Mouse (Mus musculus) liver, adult 2 months (tissue): ENCODE measurements at regions not wholly inside any gene's neighbourhood (a gene's known extent, or its start where the extent isn't known, plus 50 kb on each side); places are given as distances from the start of the nearest gene placed in this dataset.

Source experiments
- DNase-seq: peaks from one replicate; pipeline ENCODE4 v3.0.0-alpha.2; 2011; ENCODE audit warnings: low read depth, low spot score; ENCODE audit errors: extremely low read depth
- H3K27ac ChIP-seq: fragments of 200-500 bp; replicated peaks from 2 replicates; pipeline ENCODE4 v1.5.1; 2012; ENCODE audit warnings: low read depth, mild to moderate bottlenecking, control low read depth, inconsistent platforms, low read length; ENCODE audit not compliant: insufficient read depth
- H3K27me3 ChIP-seq: fragments of 200-500 bp; 2 replicates; pipeline ENCODE4 v1.6.1; 2012; ENCODE audit warnings: mild to moderate bottlenecking, moderate library complexity, low read length, inconsistent platforms; ENCODE audit not compliant: control insufficient read depth, insufficient read depth
- H3K36me3 ChIP-seq: fragments of 200-500 bp; 2 replicates; pipeline ENCODE4 v1.6.1; 2012; ENCODE audit warnings: low read length, inconsistent platforms; ENCODE audit not compliant: control insufficient read depth, insufficient read depth
- H3K4me1 ChIP-seq: fragments of 200-500 bp; 2 replicates; pipeline ENCODE4 v1.6.1; 2011; ENCODE audit warnings: low read length; ENCODE audit not compliant: control insufficient read depth, insufficient read depth
- H3K4me3 ChIP-seq: fragments of 200-500 bp; 2 replicates; pipeline ENCODE4 v1.5.1; 2011; ENCODE audit warnings: low read depth, mild to moderate bottlenecking, control low read depth, low read length, moderate library complexity; ENCODE audit not compliant: insufficient read depth
- H3K79me2 ChIP-seq: fragments of 200-500 bp; 2 replicates; pipeline ENCODE4 v1.6.1; 2012; ENCODE audit warnings: inconsistent platforms, mild to moderate bottlenecking, low read length, moderate library complexity; ENCODE audit not compliant: control insufficient read depth, insufficient read depth
- H3K9ac ChIP-seq: fragments of 200-500 bp; 2 replicates; pipeline ENCODE4 v1.6.1; 2012; ENCODE audit warnings: low read depth, mild to moderate bottlenecking, control low read depth, inconsistent platforms, low read length
- CTCF ChIP-seq: fragments of 200-500 bp; IDR thresholded peaks from 2 replicates; pipeline ENCODE4 v1.5.1; 2011; ENCODE audit warnings: low read depth, low read length, control low read depth
- POLR2A ChIP-seq: fragments of 200-500 bp; IDR thresholded peaks from 2 replicates; pipeline ENCODE4 v1.6.1; 2011; ENCODE audit warnings: low read length, control low read depth; ENCODE audit not compliant: insufficient read depth; ENCODE audit errors: extremely low read depth
- WGBS: fragments of 180-500 bp; shearing (Covaris S2); methylation state at CpG from one replicate; pipeline ENCODE4 v1.1.7; 2018; 5-methylcytosine and 5-hydroxymethylcytosine counted together

DNA sequence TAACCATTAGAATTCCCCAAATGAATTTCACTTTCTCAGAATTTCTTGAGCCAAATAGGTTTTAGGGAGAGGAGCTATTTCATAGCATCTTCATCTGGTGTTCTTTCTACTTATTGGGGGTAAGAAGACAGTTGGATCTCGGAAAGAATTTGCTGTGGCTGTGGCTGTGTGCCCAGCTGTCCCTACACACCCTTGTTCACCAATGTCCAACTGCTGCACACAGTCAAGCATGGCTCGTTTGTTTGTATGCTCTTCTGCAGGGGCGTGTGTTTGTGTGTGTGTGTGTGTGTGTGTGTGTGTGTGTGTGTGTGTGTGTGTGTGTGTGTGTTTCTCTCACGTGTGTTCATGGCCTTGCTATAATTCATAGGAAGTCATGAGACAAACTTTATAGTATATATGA is 165.9 kb upstream of the Ncam1 start:
- TF ChIP-seq POLR2A = no peak
- H3K4me1 ChIP-seq = no peaks in the 10 kb centered on the region
- H3K36me3 ChIP-seq = no peaks in the 10 kb centered on the region
- 62% methylated on average over 4 of the region's 4 CpGs for WGBS
- no peak for DNase-seq
- H3K79me2 ChIP-seq = no peaks in the 10 kb centered on the region
- no peaks in the 10 kb centered on the region for H3K27me3 ChIP-seq
- no peak overlapping the region for H3K9ac ChIP-seq
- H3K27ac ChIP-seq = no peak overlapping the region
- H3K4me3 ChIP-seq = no peak overlapping the region

DNA sequence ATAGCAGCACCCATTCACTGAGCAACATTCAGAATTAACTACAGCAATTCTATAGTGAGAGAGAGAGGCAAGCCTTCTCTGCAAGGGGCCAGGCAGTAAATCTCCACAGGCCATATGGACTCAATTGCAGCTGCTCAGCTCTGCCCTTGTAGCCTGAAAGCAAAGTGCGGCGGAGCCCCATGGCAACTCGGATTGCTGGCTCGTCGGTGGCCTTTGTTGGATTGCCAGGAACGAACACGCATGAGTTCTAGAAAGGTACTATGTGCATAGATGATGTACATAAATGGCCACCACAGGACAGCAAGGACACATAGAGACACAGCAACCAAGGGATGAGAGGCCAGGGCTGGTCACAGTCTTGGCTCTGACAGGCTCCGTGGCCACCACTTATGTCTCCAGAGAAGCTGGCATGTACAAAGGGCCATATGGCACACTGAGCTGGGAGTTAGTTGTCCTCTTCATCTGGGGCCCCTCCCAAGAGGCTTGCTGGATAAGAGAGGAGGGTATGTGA is 163.9 kb upstream of the Ncam1 start:
- Histone ChIP-seq H3K79me2 (no peaks in the 10 kb centered on the region), H3K9ac (no peak overlapping the region), H3K36me3 (no peaks in the 10 kb centered on the region), H3K4me3 (no peak overlapping the region), H3K27ac (no peak overlapping the region), H3K4me1 (no peaks in the 10 kb centered on the region), H3K27me3 (no peaks in the 10 kb centered on the region)
- TF ChIP-seq POLR2A (no peak), CTCF (no peak)
- WGBS = 89% methylated on average over 8 of the region's 8 CpGs
- DNase-seq = no peak

DNA sequence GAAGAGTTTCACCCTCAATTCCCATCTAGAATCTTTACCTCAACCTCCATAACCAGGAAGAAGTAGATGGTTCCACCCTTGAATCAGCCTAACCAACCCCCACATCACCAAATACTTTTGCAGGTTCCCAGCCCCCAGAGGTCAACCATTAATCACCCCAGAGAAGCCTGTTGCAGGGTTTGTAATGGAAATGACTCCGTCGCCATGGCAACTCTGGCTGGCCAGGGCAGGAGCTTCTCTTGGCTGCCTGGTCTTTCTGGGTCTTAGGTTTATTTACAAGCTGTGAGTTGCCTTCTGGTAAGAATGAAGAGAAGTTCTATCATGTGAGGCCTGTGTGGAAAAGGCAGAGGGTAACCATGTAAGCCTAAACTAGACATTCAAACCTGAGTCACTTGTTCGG is 163.2 kb upstream of the Ncam1 start:
- no peak for DNase-seq
- WGBS = 48% methylated on average over 3 of the region's 3 CpGs
- no peak overlapping the region for H3K27ac ChIP-seq

DNA sequence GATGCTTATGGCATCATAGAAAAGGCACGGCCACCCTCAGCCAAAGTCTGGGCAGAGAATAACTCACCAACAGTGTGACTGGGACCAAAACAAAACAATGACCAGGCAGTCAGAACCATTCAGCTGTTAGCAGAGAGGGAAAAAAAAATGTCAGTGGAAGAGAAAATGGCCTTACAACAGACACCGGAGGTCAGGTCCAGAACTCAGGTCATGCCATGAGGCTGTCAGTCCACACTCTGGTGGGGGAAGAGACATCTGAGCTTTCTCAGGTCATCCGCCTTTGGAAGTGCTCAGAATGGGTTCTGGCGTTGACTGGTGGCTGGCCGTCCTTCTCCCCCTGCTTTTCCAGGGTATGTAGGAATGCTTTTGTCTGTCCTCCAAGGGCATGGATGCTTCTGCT is 162.6 kb upstream of the Ncam1 start:
- no peak overlapping the region for H3K9ac ChIP-seq
- H3K27me3 ChIP-seq = no peaks in the 10 kb centered on the region
- no peak overlapping the region for H3K27ac ChIP-seq
- no peaks in the 10 kb centered on the region for H3K36me3 ChIP-seq
- no peaks in the 10 kb centered on the region for H3K79me2 ChIP-seq
- TF ChIP-seq CTCF (no peak), POLR2A (no peak)
- H3K4me3 ChIP-seq = no peak overlapping the region
- no peak for DNase-seq
- no peaks in the 10 kb centered on the region for H3K4me1 ChIP-seq
- WGBS = 73% methylated on average over 5 of the region's 5 CpGs

More for the DNA sequence above, 163.2 kb upstream of the Ncam1 start:
- TF ChIP-seq POLR2A (no peak), CTCF (no peak)
- H3K79me2 ChIP-seq = no peaks in the 10 kb centered on the region
- H3K27me3 ChIP-seq = no peaks in the 10 kb centered on the region
- H3K4me3 ChIP-seq = no peak overlapping the region
- H3K36me3 ChIP-seq = no peaks in the 10 kb centered on the region
- H3K4me1 ChIP-seq = no peaks in the 10 kb centered on the region
- H3K9ac ChIP-seq = no peak overlapping the region

DNA sequence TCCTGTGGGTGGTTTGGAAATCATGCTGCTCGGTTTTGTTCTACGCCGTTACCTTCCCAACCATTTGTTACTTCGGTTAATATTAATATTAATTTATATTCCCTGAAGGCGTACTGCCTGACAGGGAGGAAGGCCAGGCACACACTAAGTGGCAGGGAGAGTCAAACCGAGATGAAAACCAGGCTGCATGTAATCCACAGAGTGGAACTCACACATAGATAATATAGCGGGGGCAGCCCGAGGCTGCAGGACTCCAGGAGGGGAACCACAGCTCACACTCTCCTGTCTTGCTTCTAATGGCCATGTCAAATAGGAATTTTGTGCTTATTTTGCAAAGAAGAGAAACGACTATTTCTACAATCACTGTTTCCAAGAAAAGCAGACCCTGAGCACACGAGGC is 161.3 kb upstream of the Ncam1 start:
- H3K4me1 ChIP-seq = no peaks in the 10 kb centered on the region

DNA sequence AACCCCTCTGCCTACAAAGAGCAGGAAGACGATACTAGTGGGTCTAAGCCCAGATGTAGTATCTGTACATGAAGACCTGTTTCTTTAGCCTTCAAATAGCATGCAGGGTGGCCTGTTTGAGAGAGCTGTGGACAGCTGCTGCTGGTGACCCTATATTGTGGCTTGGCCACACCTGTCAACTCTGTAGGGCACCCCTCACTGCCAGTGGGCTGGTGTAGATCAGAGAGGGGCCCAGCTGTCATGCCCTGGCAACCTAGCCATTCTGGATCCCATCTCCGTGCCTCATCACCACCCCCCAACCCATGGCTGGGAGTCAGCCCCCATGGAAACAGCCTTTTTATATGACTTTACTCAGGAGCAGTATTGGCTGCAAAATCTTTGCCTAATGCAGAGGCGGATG is 160.2 kb upstream of the Ncam1 start:
- TF ChIP-seq CTCF = no peak
- no peak for TF ChIP-seq POLR2A
- Histone ChIP-seq H3K9ac (no peak overlapping the region), H3K4me3 (no peak overlapping the region), H3K4me1 (no peaks in the 10 kb centered on the region), H3K27ac (no peak overlapping the region), H3K27me3 (no peaks in the 10 kb centered on the region), H3K79me2 (no peaks in the 10 kb centered on the region), H3K36me3 (no peaks in the 10 kb centered on the region)
- DNase-seq = no peak
- WGBS = 84% methylated on average over 3 of the region's 3 CpGs

More for the DNA sequence above, 161.3 kb upstream of the Ncam1 start:
- Histone ChIP-seq H3K27me3 (no peaks in the 10 kb centered on the region), H3K36me3 (no peaks in the 10 kb centered on the region), H3K27ac (no peak overlapping the region), H3K4me3 (no peak overlapping the region), H3K9ac (no peak overlapping the region), H3K79me2 (no peaks in the 10 kb centered on the region)
- no peak for DNase-seq
- TF ChIP-seq POLR2A (no peak), CTCF (no peak)
- 71% methylated on average over 10 of the region's 10 CpGs for WGBS
